Mouse (Mus musculus) left cerebral cortex, adult 2 months (tissue): ENCODE measurements around the gene Epb41l2. TPM values are rescaled to one million over a fixed set of nuclear protein-coding genes. Genes with fewer than 3 reads are reported as not detected.

Source experiments
- DNase-seq, 2 experiments: peaks; one replicate each; pipeline ENCODE4 v3.0.0; 2021 to 2022; ENCODE audit warnings: low spot score in 2 of 2, mixed read lengths in 1 of 2; ENCODE audit errors: extremely low spot score in 1 of 2
- H3K27ac ChIP-seq: fragments of 200-600 bp; 2 replicates; pipeline ENCODE4 v1.8.1; 2022
- H3K4me3 ChIP-seq: fragments of 200-600 bp; 2 replicates; pipeline ENCODE4 v1.8.1; 2022
- CTCF ChIP-seq: fragments of 200-600 bp; IDR thresholded peaks from 2 replicates; pipeline ENCODE4 v1.8.1; 2022; ENCODE audit warnings: antibody characterized with exemption, mild to moderate bottlenecking, moderate library complexity
- intact Hi-C: fragments of 180-260 bp; cut with DNase I; formaldehyde crosslinking; loops from one replicate; pipeline ENCODE4 v1.15.1; 2025
- long read RNA-seq, 2 experiments: library from polyadenylated mRNA; stranded (forward); transcript quantifications; one replicate each; pipeline ENCODE4 v2.0.0; 2021; ENCODE audit warnings: borderline mapping rate in 2 of 2
- total RNA-seq, 2 experiments: library from RNA; stranded (reverse); gene quantifications; 2 replicates each; pipeline ENCODE4 v1.2.3; 2021

Gene Epb41l2
- 100 to 1,000 TPM; 123 to 127 TPM for total RNA-seq
- long read RNA-seq, experiment 1, full-length matches to known transcripts = 1 of 46 reads
- long read RNA-seq, experiment 1, partial matches to known transcripts = 7 of 46 reads
- long read RNA-seq, experiment 1, other reads (novel, unspliced or antisense) = 38 of 46 reads
- long read RNA-seq, experiment 2, full-length matches to known transcripts = 2 of 48 reads
- long read RNA-seq, experiment 2, partial matches to known transcripts = 9 of 48 reads
- long read RNA-seq, experiment 2, other reads (novel, unspliced or antisense) = 37 of 48 reads

DNA sequence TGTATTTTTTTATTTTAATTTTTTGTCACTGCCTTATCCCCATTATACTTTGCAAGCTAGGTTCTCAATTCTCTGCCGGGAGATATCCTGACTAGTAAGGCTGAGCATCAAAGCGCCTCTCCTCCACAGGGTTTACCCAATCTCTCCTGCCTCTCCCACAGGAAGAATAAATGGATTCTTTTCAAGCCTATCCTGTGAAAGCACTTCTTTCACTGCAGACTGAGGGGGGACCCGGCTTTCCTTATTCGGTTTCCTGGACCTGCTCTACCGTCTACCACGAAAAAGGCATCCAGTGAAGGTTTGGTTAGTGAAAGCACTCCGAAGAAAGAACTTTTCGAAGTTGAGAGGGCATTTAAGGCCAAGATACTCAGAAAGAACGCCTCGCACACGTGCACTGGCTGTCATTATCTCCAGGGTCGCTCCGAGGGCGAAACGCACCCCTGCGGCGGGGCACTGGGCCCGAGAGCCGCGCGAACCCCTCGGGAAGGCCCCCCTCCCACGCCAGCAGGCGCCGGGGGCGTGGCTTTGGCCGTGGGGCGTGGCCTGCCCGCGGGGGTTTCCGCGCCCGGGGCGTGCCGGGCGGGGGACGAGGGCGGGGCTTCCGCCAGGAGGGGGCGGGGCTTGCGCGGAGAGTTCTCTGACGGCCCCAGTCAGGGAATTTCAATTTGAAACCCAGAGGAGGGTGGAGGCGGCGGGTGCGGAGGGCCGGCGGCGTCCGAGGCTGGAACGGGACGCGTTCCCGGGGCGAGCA, at the start of gene Epb41l2:
TSS of gene Epb41l2 (plus strand) at position 591 of the 751 bp plus-strand sequence.
- peak; percentile 88 to 89 for DNase-seq
- TF ChIP-seq CTCF = no peak
- intact Hi-C loops = loop anchor here (5.0 kb wide), 1 partner anchor 128 kb away; no protein-coding TSS in a partner anchor
- Histone ChIP-seq H3K27ac (peak within 1 kb of the TSS; percentile 69), H3K4me3 (peak within 1 kb of the TSS; percentile 88)

DNA sequence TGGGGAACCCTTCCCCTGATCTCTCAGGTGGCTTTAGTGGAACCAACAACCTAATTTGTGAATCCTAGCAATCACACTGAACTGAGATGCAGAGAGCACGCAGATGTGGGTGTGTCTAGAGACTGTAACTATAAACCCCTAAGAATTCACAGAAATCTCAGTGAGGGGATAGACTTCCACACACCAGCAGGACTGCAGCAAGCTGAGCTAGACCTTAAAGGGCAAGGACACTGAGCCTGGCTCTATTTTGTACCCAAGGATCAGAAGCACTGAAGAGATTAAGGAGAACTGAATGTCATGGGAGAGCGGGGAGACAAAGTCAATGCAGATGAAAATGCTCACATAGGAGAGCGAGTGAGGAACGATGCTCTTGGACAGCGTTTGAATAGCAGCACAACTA, 49.6 kb upstream of the Epb41l2 start:
- no peak for DNase-seq
- no peak for TF ChIP-seq CTCF
- intact Hi-C loops = no loop called here
- Histone ChIP-seq H3K27ac (no peak overlapping the region), H3K4me3 (no peak overlapping the region)

DNA sequence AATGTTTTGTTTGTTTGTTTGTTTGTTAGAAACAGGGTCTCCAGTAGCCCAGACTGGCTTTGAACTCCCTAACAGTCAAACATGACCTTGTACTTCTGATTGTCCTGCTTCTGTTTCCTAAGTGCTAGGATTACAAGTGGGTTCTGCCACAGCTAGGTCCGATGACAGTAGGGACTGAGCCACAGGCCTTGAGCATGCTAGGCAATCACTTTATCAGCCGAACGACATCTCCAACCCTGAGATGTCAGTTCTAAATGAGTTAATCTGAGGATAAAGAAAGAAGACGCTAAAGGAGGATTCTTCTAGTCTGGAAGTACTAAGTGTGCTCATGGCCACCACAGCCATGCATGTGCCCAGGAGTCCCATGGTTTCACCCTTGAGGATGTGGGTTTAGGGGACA, 48.9 kb upstream of the Epb41l2 start:
- no peak overlapping the region for H3K27ac ChIP-seq
- TF ChIP-seq CTCF = no peak
- intact Hi-C loops = no loop called here
- no peak for DNase-seq
- no peak overlapping the region for H3K4me3 ChIP-seq

DNA sequence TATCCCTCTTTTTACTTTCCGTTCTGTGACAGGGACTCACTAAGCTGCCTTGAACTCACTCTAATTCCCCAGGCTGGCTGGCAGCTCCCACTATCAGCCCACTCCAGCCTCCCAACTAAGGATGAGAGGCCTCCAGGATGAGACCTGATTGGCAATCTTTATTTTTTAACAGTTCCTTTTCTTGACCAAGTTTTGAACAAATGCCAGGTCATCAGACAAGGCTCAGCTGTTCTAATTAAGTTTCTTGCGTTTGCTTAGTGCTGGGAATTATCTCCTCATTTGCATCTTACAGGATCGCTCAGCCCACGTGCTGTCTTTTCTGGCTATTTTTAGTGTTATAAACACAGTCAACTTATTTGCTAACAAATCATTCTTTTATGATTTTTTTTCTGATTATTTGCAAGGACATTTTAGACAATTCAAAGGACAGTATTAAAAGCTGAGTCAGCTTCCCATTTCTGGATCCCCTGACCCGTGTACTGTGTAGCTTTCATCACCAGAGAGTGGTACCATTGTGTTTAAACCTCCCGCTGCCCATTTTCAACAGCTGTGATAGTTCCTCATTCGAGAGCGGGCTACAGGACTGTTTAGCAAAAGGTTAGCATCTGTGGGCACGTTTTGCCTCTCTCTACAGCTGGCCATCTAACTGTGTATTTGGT, 47.9 kb upstream of the Epb41l2 start:
- no peak for DNase-seq
- no peak for TF ChIP-seq CTCF
- Histone ChIP-seq H3K27ac (no peak overlapping the region), H3K4me3 (no peak overlapping the region)
- intact Hi-C loops = no loop called here

DNA sequence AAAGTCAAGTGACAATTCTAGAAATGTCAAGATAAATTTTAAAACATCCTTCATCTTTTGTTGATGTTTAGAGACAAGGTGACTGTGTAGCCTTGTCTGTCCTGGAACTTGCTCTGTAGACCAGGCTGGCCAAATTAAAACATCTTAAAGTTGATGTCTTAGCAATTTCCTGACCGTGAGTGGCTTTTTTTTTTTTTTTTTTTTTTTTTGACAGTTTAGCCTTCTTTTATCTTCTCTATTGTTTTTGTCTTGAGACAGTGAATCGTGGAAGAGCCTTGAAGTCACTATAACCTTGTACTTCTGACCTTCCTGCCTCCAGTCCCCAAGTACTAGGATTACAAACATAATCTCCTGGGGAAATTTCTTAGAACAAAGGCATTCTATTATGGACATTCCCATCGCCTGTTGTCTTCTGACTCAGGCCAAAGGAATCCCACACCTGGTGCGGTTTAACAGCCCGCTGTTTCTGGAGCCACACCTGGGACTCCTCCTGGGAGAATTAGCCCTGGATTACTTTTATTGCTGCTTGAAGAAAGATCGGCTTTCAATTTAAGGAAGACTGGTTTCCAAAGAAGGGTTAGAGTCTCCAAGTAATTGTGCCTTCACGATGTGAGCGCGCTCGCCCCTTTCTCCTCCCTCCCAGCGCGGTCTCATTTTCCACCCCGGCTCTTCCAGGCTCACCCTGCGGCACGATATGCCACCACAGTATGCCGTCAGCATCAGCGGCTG, 45.6 kb upstream of the Epb41l2 start:
- Histone ChIP-seq H3K4me3 (no peak overlapping the region), H3K27ac (no peak overlapping the region)
- DNase-seq = no peak
- intact Hi-C loops = no loop called here
- no peak for TF ChIP-seq CTCF

DNA sequence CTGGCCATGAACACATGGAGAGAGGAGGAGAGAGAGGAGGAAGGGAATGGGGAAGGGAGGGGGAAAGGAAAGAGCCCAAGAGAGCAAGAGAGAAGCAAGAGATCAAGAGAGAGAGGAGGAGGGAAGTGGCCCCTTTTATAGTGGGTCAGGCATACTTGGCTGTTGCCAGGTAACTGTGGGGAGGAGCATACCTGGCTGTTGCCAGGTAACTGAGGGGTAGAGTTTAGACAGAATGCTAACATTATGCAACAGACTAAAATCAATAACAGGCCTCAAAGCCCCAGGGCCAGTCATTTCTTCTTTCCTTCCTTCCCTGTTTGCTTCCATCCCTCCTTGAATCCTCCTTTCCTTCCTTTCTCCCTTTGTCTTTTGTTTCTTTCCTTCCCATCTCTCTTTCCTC, 41.9 kb upstream of the Epb41l2 start:
- no peak for TF ChIP-seq CTCF
- no peak overlapping the region for H3K27ac ChIP-seq
- intact Hi-C loops = no loop called here
- no peak overlapping the region for H3K4me3 ChIP-seq
- no peak for DNase-seq

DNA sequence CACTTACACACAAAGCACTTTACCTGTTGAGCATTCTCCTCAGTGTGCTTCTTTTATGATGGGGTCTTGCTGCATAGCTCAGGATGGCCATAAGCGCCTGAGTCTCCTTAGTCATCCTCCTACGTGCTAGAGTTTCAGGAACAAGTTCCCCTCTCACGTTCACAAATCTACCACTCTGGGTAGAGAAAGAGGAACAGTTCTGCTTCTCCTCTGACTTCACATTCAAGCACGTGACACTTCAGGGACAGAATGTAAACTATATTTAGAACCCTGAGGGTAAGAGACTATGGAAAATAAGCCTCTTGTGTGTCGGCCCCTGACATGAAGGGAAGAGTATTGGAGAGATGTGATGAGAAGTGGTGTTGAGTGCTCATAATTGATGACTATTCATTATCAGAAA, 41.2 kb upstream of the Epb41l2 start:
- DNase-seq = no peak
- no peak overlapping the region for H3K4me3 ChIP-seq
- intact Hi-C loops = no loop called here
- no peak overlapping the region for H3K27ac ChIP-seq
- no peak for TF ChIP-seq CTCF

DNA sequence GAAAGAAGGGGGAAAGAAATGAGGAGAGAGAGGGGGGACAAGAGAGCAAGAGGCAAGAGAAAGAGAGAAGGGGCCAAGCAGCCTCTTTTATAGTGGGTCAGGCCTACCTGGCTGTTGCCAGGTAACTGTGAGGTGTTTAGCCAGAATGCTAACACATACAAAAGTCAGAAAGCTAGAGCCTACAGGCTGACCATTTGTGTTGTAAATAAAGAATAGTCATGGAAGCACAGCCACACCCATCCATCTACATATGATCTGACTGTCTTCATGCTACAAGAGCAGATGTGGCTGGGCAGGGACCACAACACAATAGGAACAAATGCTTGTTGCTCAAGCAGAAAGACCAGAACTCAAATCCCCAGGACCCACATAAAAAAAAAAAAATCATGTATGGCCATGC, 40.1 kb upstream of the Epb41l2 start:
- no peak overlapping the region for H3K27ac ChIP-seq
- DNase-seq = no peak
- no peak overlapping the region for H3K4me3 ChIP-seq
- no peak for TF ChIP-seq CTCF
- intact Hi-C loops = no loop called here

DNA sequence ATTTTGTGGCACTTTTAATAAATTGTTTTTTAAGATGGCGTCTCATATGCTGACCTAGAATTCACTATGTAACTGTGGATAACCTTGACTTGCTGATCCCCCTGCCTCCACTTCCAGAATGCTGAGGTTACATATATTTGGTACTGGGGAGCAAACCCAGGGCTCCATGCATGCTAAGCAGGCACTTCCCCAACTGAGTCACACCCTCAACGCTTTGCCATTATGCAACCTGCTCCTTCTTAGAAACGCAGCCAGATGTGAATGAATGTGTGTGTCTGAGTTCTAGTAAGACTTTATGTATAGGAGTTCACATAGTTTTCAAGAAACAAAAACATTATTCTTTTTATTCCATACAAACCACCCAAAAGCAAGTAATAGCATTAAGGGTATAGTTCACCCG, 38.4 kb upstream of the Epb41l2 start:
- intact Hi-C loops = no loop called here

DNA sequence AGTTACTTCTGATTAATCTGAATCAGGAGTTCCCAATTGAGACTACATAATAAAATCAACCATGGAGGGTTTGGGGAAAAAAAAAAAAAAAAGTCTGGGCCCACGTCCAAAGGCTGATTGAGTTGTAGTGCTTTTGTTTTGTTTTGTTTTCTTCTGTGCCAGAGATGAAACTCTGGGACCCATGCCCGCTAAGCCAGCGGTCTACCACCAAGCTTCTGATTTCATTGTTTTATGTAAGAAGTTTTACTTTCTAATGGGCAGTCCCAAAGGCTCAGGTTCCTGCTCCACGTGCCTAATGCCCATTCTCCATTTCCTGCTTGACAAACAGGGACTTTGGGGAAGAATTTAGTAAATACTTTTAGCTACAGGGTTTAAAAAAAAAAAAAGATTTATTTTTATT, 33.9 kb upstream of the Epb41l2 start:
- Histone ChIP-seq H3K4me3 (no peak overlapping the region), H3K27ac (no peak overlapping the region)
- intact Hi-C loops = no loop called here
- no peak for TF ChIP-seq CTCF
- no peak for DNase-seq

More for the DNA sequence above, 38.4 kb upstream of the Epb41l2 start:
- DNase-seq = no peak
- no peak for TF ChIP-seq CTCF
- Histone ChIP-seq H3K27ac (no peak overlapping the region), H3K4me3 (no peak overlapping the region)

DNA sequence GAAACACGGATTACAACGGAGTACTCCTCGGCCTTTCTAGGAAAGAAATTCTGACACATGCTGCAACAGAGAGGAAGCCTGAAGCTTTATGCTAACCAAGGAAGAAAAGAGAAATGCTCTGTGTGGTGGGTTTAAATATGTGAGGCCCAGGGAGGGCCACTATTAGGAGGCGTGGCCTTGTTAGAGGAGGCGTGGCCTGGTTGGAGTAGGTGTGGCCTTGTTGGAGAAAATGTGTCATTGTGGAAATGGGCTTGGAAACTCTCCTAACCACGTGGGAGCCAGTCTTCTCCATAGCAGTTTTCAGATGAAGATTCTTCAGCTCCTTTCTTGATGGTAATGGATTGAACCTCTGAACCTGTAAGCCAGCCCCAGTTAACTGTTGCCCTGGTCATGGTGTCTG, 32.1 kb upstream of the Epb41l2 start:
- no peak overlapping the region for H3K27ac ChIP-seq
- intact Hi-C loops = no loop called here
- H3K4me3 ChIP-seq = no peak overlapping the region
- no peak for TF ChIP-seq CTCF
- DNase-seq = no peak

DNA sequence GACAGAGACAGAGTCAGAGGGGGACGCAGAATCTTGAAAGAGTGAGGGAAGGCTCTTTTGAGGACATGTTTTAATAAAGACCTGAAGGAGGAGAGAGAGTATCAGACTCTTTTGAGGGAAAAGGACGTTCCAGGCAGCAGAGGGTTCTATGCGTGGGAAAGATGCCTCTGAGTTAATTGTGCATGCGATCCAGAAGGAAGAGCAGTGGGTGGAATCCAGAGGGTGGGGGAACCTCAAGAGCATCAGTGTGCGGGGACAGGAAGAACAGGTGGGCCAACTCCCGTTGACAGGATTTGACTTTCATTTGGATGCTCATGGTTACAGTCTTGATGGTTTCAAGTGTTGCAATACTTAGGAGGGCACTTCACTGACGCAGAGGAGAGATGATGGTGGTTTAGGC, 29.5 kb upstream of the Epb41l2 start:
- Histone ChIP-seq H3K27ac (no peak overlapping the region), H3K4me3 (no peak overlapping the region)
- no peak for DNase-seq
- TF ChIP-seq CTCF = no peak
- intact Hi-C loops = loop anchor here (2.0 kb wide), 1 partner anchor 33 kb away; no protein-coding TSS in a partner anchor
